Mouse (Mus musculus): ENCODE measurements around the gene Ccs. TPM values are rescaled to one million over a fixed set of nuclear protein-coding genes. Genes with fewer than 3 reads are reported as not detected.

Ccs gene
- polyA plus RNA-seq, 1 experiment = 66.4 TPM

- TF ChIP-seq POLR2A (IDR thresholded peaks at IDR 0.05; ENCODE audit: control insufficient read depth, low read depth, low read length) (no peak), CTCF (IDR thresholded peaks at IDR 0.05; ENCODE audit: control insufficient read depth, insufficient read depth, insufficient replicate concordance, low read depth, low read length) (no peak)
- Histone ChIP-seq H3K4me3 (ENCODE audit: control insufficient read depth, low read depth, low read length) (no peak overlapping the region), H3K27ac (ENCODE audit: control insufficient read depth, insufficient read depth, low read depth, low read length) (no peak overlapping the region), H3K36me3 (ENCODE audit: control insufficient read depth, insufficient read depth, low read length) (peaks cover 3% of the 10 kb centered on the region), H3K27me3 (ENCODE audit: control insufficient read depth, insufficient read depth, low read length) (no peaks in the 10 kb centered on the region), H3K4me1 (ENCODE audit: control insufficient read depth, insufficient read depth, low read length) (peaks cover 2% of the 10 kb centered on the region; the same call in 1 of the 2 replicates)
Observed at GRCm38 (mm10) chr19:4797846-4798245, 41.3 kb downstream of the Ccs start.

GRCm38 (mm10) chr19:4795929-4796328 is 43.2 kb downstream of the Ccs start:
- TF ChIP-seq POLR2A (IDR thresholded peaks at IDR 0.05; ENCODE audit: control insufficient read depth, low read depth, low read length) (no peak), CTCF (IDR thresholded peaks at IDR 0.05; ENCODE audit: control insufficient read depth, insufficient read depth, insufficient replicate concordance, low read depth, low read length) (no peak)
- Histone ChIP-seq H3K27me3 (ENCODE audit: control insufficient read depth, insufficient read depth, low read length) (no peaks in the 10 kb centered on the region), H3K4me1 (ENCODE audit: control insufficient read depth, insufficient read depth, low read length) (peaks cover 2% of the 10 kb centered on the region; the same call in 1 of the 2 replicates), H3K36me3 (ENCODE audit: control insufficient read depth, insufficient read depth, low read length) (peaks cover 2% of the 10 kb centered on the region), H3K27ac (ENCODE audit: control insufficient read depth, insufficient read depth, low read depth, low read length) (no peak overlapping the region), H3K4me3 (ENCODE audit: control insufficient read depth, low read depth, low read length) (no peak overlapping the region)

GRCm38 (mm10) chr19:4793831-4794422 is 45.2 kb downstream of the Ccs start, which contains the start of gene Rbm4:
Rbm4 (minus strand) TSS chr19:4793901.
- Histone ChIP-seq H3K4me1 (ENCODE audit: control insufficient read depth, insufficient read depth, low read length) (peaks cover 2% of the 10 kb centered on the region; the same call in 1 of the 2 replicates), H3K27me3 (ENCODE audit: control insufficient read depth, insufficient read depth, low read length) (no peaks in the 10 kb centered on the region), H3K4me3 (ENCODE audit: control insufficient read depth, low read depth, low read length) (peak within 1 kb of the TSS; percentile 87), H3K27ac (ENCODE audit: control insufficient read depth, insufficient read depth, low read depth, low read length) (peak within 1 kb of the TSS; percentile 62), H3K36me3 (ENCODE audit: control insufficient read depth, insufficient read depth, low read length) (no peaks in the 10 kb centered on the region; the same call in none of the 2 replicates)
- TF ChIP-seq POLR2A (IDR thresholded peaks at IDR 0.05; ENCODE audit: control insufficient read depth, low read depth, low read length) = peak; percentile 58; the same call in 1 of the 2 replicates
- TF ChIP-seq CTCF (IDR thresholded peaks at IDR 0.05; ENCODE audit: control insufficient read depth, insufficient read depth, insufficient replicate concordance, low read depth, low read length) = no peak

GRCm38 (mm10) chr19:4793281-4793830 is 45.8 kb downstream of the Ccs start:
- no peaks in the 10 kb centered on the region for H3K27me3 ChIP-seq (ENCODE audit: control insufficient read depth, insufficient read depth, low read length)
- no peaks in the 10 kb centered on the region; the same call in 1 of the 2 replicates for H3K36me3 ChIP-seq (ENCODE audit: control insufficient read depth, insufficient read depth, low read length)
- TF ChIP-seq POLR2A (IDR thresholded peaks at IDR 0.05; ENCODE audit: control insufficient read depth, low read depth, low read length) (no peak), CTCF (IDR thresholded peaks at IDR 0.05; ENCODE audit: control insufficient read depth, insufficient read depth, insufficient replicate concordance, low read depth, low read length) (no peak)
- peaks cover 2% of the 10 kb centered on the region; the same call in 1 of the 2 replicates for H3K4me1 ChIP-seq (ENCODE audit: control insufficient read depth, insufficient read depth, low read length)
- H3K4me3 ChIP-seq (ENCODE audit: control insufficient read depth, low read depth, low read length) = peak overlapping the region; percentile 87
- H3K27ac ChIP-seq (ENCODE audit: control insufficient read depth, insufficient read depth, low read depth, low read length) = peak overlapping the region; percentile 62

- Histone ChIP-seq H3K27ac (ENCODE audit: control insufficient read depth, insufficient read depth, low read depth, low read length) (no peak overlapping the region), H3K4me1 (ENCODE audit: control insufficient read depth, insufficient read depth, low read length) (no peaks in the 10 kb centered on the region; the same call in 1 of the 2 replicates), H3K36me3 (ENCODE audit: control insufficient read depth, insufficient read depth, low read length) (peaks cover 2% of the 10 kb centered on the region), H3K4me3 (ENCODE audit: control insufficient read depth, low read depth, low read length) (no peak overlapping the region), H3K27me3 (ENCODE audit: control insufficient read depth, insufficient read depth, low read length) (no peaks in the 10 kb centered on the region)
- no peak for TF ChIP-seq POLR2A (IDR thresholded peaks at IDR 0.05; ENCODE audit: control insufficient read depth, low read depth, low read length)
Observed at GRCm38 (mm10) chr19:4786313-4786712, 52.8 kb downstream of the Ccs start.

- H3K36me3 ChIP-seq (ENCODE audit: control insufficient read depth, insufficient read depth, low read length) = peaks cover 2% of the 10 kb centered on the region
- no peak overlapping the region for H3K4me3 ChIP-seq (ENCODE audit: control insufficient read depth, low read depth, low read length)
- no peak for TF ChIP-seq CTCF (IDR thresholded peaks at IDR 0.05; ENCODE audit: control insufficient read depth, insufficient read depth, insufficient replicate concordance, low read depth, low read length)
- no peak for TF ChIP-seq POLR2A (IDR thresholded peaks at IDR 0.05; ENCODE audit: control insufficient read depth, low read depth, low read length)
- no peaks in the 10 kb centered on the region for H3K27me3 ChIP-seq (ENCODE audit: control insufficient read depth, insufficient read depth, low read length)
- no peaks in the 10 kb centered on the region; the same call in 1 of the 2 replicates for H3K4me1 ChIP-seq (ENCODE audit: control insufficient read depth, insufficient read depth, low read length)
- no peak overlapping the region for H3K27ac ChIP-seq (ENCODE audit: control insufficient read depth, insufficient read depth, low read depth, low read length)
Observed at GRCm38 (mm10) chr19:4785206-4785605, 53.9 kb downstream of the Ccs start.

GRCm38 (mm10) chr19:4782891-4783290 is 56.2 kb downstream of the Ccs start:
- no peaks in the 10 kb centered on the region for H3K27me3 ChIP-seq (ENCODE audit: control insufficient read depth, insufficient read depth, low read length)
- no peaks in the 10 kb centered on the region; the same call in 1 of the 2 replicates for H3K4me1 ChIP-seq (ENCODE audit: control insufficient read depth, insufficient read depth, low read length)
- no peak for TF ChIP-seq CTCF (IDR thresholded peaks at IDR 0.05; ENCODE audit: control insufficient read depth, insufficient read depth, insufficient replicate concordance, low read depth, low read length)
- H3K36me3 ChIP-seq (ENCODE audit: control insufficient read depth, insufficient read depth, low read length) = peaks cover 2% of the 10 kb centered on the region
- no peak overlapping the region for H3K27ac ChIP-seq (ENCODE audit: control insufficient read depth, insufficient read depth, low read depth, low read length)
- H3K4me3 ChIP-seq (ENCODE audit: control insufficient read depth, low read depth, low read length) = no peak overlapping the region

Other genes starting within 250 kb of the Ccs start
- 1.7 and 1.9 TPM in 2 replicates for gene Lrfn4, start 223.7 kb downstream of the Ccs start, polyA plus RNA-seq (2012; rRNA removed)
- 41.2 and 43.7 TPM in 2 replicates for gene Rce1, start 213.7 kb downstream of the Ccs start, polyA plus RNA-seq (2012; rRNA removed)
- gene Gm960, start 140.7 kb downstream of the Ccs start, polyA plus RNA-seq (2012; rRNA removed) = 4.9 and 5.1 TPM in 2 replicates
- 1.1 and 1.3 TPM in 2 replicates for gene Sptbn2, start 128.2 kb downstream of the Ccs start, polyA plus RNA-seq (2012; rRNA removed)
- 218 and 233 TPM in 2 replicates for gene Rbm4b, start 82.8 kb downstream of the Ccs start, polyA plus RNA-seq (2012; rRNA removed)
- 22.6 and 26.4 TPM in 2 replicates for gene Rbm4, start 45.4 kb downstream of the Ccs start, polyA plus RNA-seq (2012; rRNA removed)
- gene Gm21992, start 27.7 kb downstream of the Ccs start, polyA plus RNA-seq (2012; rRNA removed) = 5.9 and 9.4 TPM in 2 replicates
- 44.0 and 45.7 TPM in 2 replicates for gene Rbm14, start 27.7 kb downstream of the Ccs start, polyA plus RNA-seq (2012; rRNA removed)
- 39.4 and 40.3 TPM in 2 replicates for gene Ccdc87, start within 50 bp of the Ccs start, polyA plus RNA-seq (2012; rRNA removed)
- gene Ctsf, start 15.8 kb upstream of the Ccs start, polyA plus RNA-seq (2012; rRNA removed) = 32.4 and 35.7 TPM in 2 replicates
- 8.6 and 8.9 TPM in 2 replicates for gene Actn3, start 38.6 kb upstream of the Ccs start, polyA plus RNA-seq (2012; rRNA removed)
- gene Zdhhc24, start 39.3 kb upstream of the Ccs start, polyA plus RNA-seq (2012; rRNA removed) = 9.2 and 10.7 TPM in 2 replicates
- gene Bbs1, start 67.3 kb upstream of the Ccs start, polyA plus RNA-seq (2012; rRNA removed) = 15.5 and 16.5 TPM in 2 replicates
- 81.8 and 95.7 TPM in 2 replicates for gene Dpp3, start 89.0 kb upstream of the Ccs start, polyA plus RNA-seq (2012; rRNA removed)
- 0.77 and 0.96 TPM in 2 replicates for gene Peli3, start 103.8 kb upstream of the Ccs start, polyA plus RNA-seq (2012; rRNA removed)
- 76.0 and 89.3 TPM in 2 replicates for gene Mrpl11, start 122.8 kb upstream of the Ccs start, polyA plus RNA-seq (2012; rRNA removed)
- 1.4 and 1.5 TPM in 2 replicates for gene Npas4, start 151.0 kb upstream of the Ccs start, polyA plus RNA-seq (2012; rRNA removed)
- 4.9 and 5.2 TPM in 2 replicates for gene Slc29a2, start 184.5 kb upstream of the Ccs start, polyA plus RNA-seq (2012; rRNA removed)
- 3.7 and 4.2 TPM in 2 replicates for gene B4gat1, start 199.5 kb upstream of the Ccs start, polyA plus RNA-seq (2012; rRNA removed)
- 0.61 and 0.98 TPM in 2 replicates for gene AC124502.3, start 199.6 kb upstream of the Ccs start, polyA plus RNA-seq (2012; rRNA removed)
- gene Brms1, start 202.0 kb upstream of the Ccs start, polyA plus RNA-seq (2012; rRNA removed) = 200 and 216 TPM in 2 replicates
- gene Rin1, start 211.1 kb upstream of the Ccs start, polyA plus RNA-seq (2012; rRNA removed) = 27.1 and 27.5 TPM in 2 replicates
- 2.5 and 2.9 TPM in 2 replicates for gene Cd248, start 228.7 kb upstream of the Ccs start, polyA plus RNA-seq (2012; rRNA removed)
- gene Tmem151a, start 246.2 kb upstream of the Ccs start, polyA plus RNA-seq (2012; rRNA removed) = 22.5 and 22.6 TPM in 2 replicates
- 134 and 144 TPM in 2 replicates for gene Yif1a, start 249.2 kb upstream of the Ccs start, polyA plus RNA-seq (2012; rRNA removed)